In the genomic region with DNA sequence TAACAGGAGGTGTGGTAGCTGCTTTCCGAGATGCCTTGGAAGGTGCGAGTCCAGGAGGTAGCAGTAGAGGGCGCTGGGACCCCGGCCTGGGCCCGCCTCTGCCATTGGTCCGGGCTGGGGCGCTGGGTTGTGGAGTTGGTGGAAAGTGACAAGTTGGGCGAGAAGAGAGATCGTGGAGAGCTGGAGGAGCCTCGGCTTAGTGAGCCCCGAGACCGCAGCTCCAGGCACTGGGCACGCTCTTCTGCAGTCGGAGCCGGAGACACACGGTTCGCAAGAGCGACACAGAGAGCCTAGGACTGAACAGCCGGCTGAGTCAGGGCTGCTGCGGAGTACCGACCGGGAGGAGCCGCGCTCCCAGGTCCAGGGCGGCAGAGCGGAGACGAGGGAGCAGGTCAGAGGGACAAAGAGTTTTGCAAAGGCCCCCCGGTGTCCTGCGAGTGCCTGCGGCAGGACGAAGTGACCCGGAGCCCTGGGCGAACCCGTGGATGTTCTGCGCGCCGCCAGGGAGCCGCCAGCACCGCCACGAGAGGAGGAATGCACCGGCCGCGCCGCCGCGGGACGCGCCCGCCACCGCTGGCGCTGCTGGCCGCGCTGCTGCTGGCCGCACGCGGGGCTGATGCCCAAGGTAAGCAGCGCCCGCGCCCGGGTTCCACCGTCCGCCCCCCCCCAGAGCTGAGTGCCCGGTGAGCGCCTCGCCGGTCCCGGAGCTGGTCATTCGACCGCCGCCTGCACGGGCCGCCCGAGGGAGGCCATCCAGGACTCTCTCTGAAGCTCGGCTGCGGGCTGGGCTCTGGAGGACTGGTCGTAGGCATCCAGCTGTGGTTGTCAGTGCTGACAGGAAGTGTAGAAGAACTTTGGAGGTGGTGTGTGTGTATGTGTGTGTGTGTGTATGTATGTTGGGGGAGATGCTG, we compare ENCODE assay signal across 8 mouse cellular contexts. TPM values are rescaled to one million over a fixed set of nuclear protein-coding genes. Genes with fewer than 3 reads are reported as not detected.
DNase-seq lines count a peak whose midpoint lies in the region; ATAC-seq lines count a peak whose summit lies in the region.

Gene Ror1 (plus strand): TSS at position 107 of the 911 bp plus-strand sequence.

- H3K4me3 ChIP-seq in intestine, embryonic 15.5 days (replicated peaks), result peak within 1 kb of the TSS; percentile 83

- no peaks in the 10 kb centered on the region for H3K9me3 ChIP-seq in intestine, embryonic 15.5 days

- WGBS in intestine, embryonic 15.5 days, result 0% methylated on average over 75 of the region's 76 CpGs

- no peaks in the 10 kb centered on the region for H3K36me3 ChIP-seq in intestine, embryonic 15.5 days

- H3K4me1 ChIP-seq in intestine, embryonic 15.5 days (replicated peaks), result peaks cover 3% of the 10 kb centered on the region; the same call in 1 of the 2 replicates

- H3K9ac ChIP-seq in intestine, embryonic 15.5 days, result peak within 1 kb of the TSS; percentile 75

- peak; percentile 95 for DNase-seq in adrenal gland, postnatal 10 days
- DNase-seq in embryo, embryonic 11 days, result peak; percentile 91
- peak; percentile 89 to 93 for DNase-seq in gastrocnemius, postnatal 4 days (ENCODE audit: low spot score in 2 of 2)
- peak; percentile 79 to 90 for DNase-seq in left cerebral cortex, postnatal 10 days (ENCODE audit: extremely low spot score in 1 of 2, low spot score in 2 of 2)
- peak; percentile 84 for DNase-seq in right cerebral cortex, postnatal 14 days
- DNase-seq in urinary bladder, postnatal 4 days (ENCODE audit: low spot score in 2 of 2), result peak; percentile 86 to 94

- intact Hi-C loops in left cerebral cortex, postnatal 10 days (cut with DNase I), result loop anchor here (2.0 to 5.0 kb wide), 3 partner anchors 69 to 441 kb away; no protein-coding TSS in a partner anchor

- H3K27me3 ChIP-seq in intestine, embryonic 15.5 days (replicated peaks), result no peaks in the 10 kb centered on the region

- peak; percentile 92 for ATAC-seq in intestine, embryonic 15.5 days
- peak; percentile 96 for ATAC-seq in megakaryocyte progenitor cell, adult 5-6 weeks (replicated peaks; ENCODE audit: poor library complexity)

- H3K4me2 ChIP-seq in intestine, embryonic 15.5 days (replicated peaks), result peak within 1 kb of the TSS; percentile 91

- H3K27ac ChIP-seq in intestine, embryonic 15.5 days, result peak within 1 kb of the TSS; percentile 87

RNA-seq across cellular contexts. Expression of gene Ror1, which starts in this region (rescaled TPM):
- total RNA-seq in adrenal gland, postnatal 10 days (2021), result 1 to 10 TPM; 5.5 to 6.2 TPM
- 10 to 100 TPM in 1 of 2 experiments, 1 to 10 TPM in 1; 9.6 to 10.7 TPM for total RNA-seq in gastrocnemius, postnatal 4 days (2021)
- polyA plus RNA-seq in intestine, embryonic 15.5 days (2015; fragmentation: Nextera tagmentation; extraction: Ambion mirVana), result 8.0 and 9.3 TPM in 2 replicates
- 1 to 10 TPM in 1 of 2 experiments, under 1 TPM in 1; 0.89 to 1.2 TPM for total RNA-seq in left cerebral cortex, postnatal 10 days (2021)
- total RNA-seq in megakaryocyte progenitor cell, adult 5-6 weeks (2015), result not detected in 2 replicates
- total RNA-seq in megakaryocyte progenitor cell, adult 5-6 weeks (2017), result not detected in 2 replicates

Comparison
In these comparisons a context has a peak if more than half of its experiments do, and no peak if none do; other contexts are left out.
1. Peak in every context shown above with its lines: DNase-seq, ATAC-seq, H3K4me3 ChIP-seq and H3K27ac ChIP-seq.
2. Peak in ATAC-seq in megakaryocyte progenitor cell, adult 5-6 weeks; RNA of the gene not detected or under 1 TPM.